Mouse (Mus musculus) MEL (cell line): ENCODE measurements around the gene Kcna3.

Experiments used
- EP300 ChIP-seq, 2 experiments: IDR thresholded peaks; 2 replicates each; pipeline ENCODE4 v1.6.1; 2011; ENCODE audit warnings: improper control_type of control experiment in 2 of 2, low read length in 2 of 2, low read depth in 1 of 2, mild to moderate bottlenecking in 1 of 2
- POLR2A ChIP-seq, 2 experiments: IDR thresholded peaks; 2 replicates each; pipeline ENCODE4 v1.6.1; 2011 to 2012; ENCODE audit warnings: low read length in 2 of 2, mild to moderate bottlenecking in 2 of 2, control low read depth in 1 of 2, improper control_type of control experiment in 1 of 2, low read depth in 1 of 2, moderate library complexity in 1 of 2; ENCODE audit not compliant: control insufficient read depth in 1 of 2, insufficient read depth in 1 of 2, poor library complexity in 1 of 2
- USF2 ChIP-seq, 2 experiments: IDR thresholded peaks; 2 replicates each; pipeline ENCODE4 v1.6.1; 2011 to 2012; ENCODE audit warnings: improper control_type of control experiment in 2 of 2, low read length in 2 of 2, borderline replicate concordance in 1 of 2, inconsistent platforms in 1 of 2, low read depth in 1 of 2, mild to moderate bottlenecking in 1 of 2; ENCODE audit not compliant: insufficient read depth in 1 of 2

GRCm38 (mm10) chr3:107075705-107076104 is 39.7 kb downstream of the Kcna3 start:
- TF ChIP-seq USF2 (IDR thresholded peaks at IDR 0.05; ENCODE audit: borderline replicate concordance in 1 of 2, insufficient read depth in 1 of 2, low read depth in 1 of 2, low read length in 2 of 2) (no peak), POLR2A (IDR thresholded peaks at IDR 0.05; ENCODE audit: control insufficient read depth in 1 of 2, insufficient read depth in 1 of 2, low read depth in 1 of 2, low read length in 2 of 2, poor library complexity in 1 of 2) (no peak), EP300 (IDR thresholded peaks at IDR 0.05; ENCODE audit: low read depth in 1 of 2, low read length in 2 of 2) (no peak)
